Mouse (Mus musculus) heart, adult 2 months (tissue): Measurements from ENCODE around the gene Hist1h2bq.
"Not testable (repeated sequence)": the region's sequence is repeated elsewhere in the genome, so short reads cannot be mapped to it uniquely, and the experiment has no call there.

Source experiments
- CTCF ChIP-seq: fragments of 200-600 bp; IDR thresholded peaks from 2 replicates; pipeline ENCODE4 v1.8.1; 2022; ENCODE audit warnings: antibody characterized with exemption, mild to moderate bottlenecking, moderate library complexity
- POLR2A ChIP-seq: fragments of 200-500 bp; IDR thresholded peaks from 2 replicates; pipeline ENCODE4 v1.6.1; 2011; ENCODE audit warnings: mild to moderate bottlenecking, low read depth, low read length, control low read depth; ENCODE audit not compliant: insufficient read depth

DNA sequence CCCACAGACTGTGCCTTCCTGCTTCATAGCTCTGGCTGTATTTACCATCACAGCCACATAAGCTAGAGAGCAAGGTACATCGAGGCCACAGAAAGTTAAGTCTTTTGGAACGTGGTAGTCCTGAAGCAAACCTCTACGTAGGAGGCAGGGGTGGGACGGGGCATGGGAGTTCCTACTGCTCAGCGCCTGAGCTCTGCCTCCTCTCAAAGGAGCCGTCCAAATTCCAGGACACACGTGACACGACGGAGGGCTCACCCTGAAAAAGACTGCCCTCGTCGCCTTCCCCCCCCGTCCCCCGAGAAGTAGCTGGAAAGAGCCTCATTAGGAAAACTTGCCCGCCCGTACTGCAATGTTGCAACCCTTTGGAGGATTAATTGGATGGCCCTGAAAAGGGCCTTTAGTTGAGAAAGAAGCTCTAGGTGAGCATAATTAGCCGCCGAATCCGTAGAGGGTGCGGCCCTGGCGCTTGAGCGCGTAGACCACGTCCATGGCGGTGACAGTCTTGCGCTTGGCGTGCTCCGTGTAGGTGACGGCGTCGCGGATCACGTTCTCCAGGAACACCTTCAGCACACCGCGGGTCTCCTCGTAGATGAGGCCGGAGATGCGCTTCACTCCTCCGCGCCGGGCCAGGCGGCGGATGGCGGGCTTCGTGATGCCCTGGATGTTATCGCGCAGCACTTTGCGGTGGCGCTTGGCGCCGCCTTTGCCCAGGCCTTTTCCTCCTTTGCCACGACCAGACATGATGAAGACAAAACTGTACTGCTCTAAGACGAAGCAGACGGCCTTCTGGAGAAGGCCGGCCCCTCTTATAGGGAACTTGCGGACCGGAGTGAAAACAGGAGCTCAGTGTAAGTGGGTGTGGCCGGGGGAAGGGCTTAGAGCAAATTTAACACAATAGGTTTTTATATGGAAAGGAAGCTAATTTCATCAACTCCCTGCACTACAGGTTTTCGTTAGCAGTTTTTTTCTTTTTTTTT is 21.7 kb upstream of the Hist1h2bq start, which contains the start of gene Hist1h4n:
- not testable (repeated sequence) for TF ChIP-seq CTCF
- peak; percentile 57 for TF ChIP-seq POLR2A
